Mouse (Mus musculus) heart, postnatal 0 days (tissue): ENCODE measurements at regions not wholly inside any gene's neighbourhood (a gene's known extent, or its start where the extent isn't known, plus 50 kb on each side); places are given as distances from the start of the nearest gene placed in this dataset.

Experiments
- CTCF ChIP-seq: IDR thresholded peaks from 2 replicates; pipeline ENCODE4 v1.5.1; 2016; ENCODE audit warnings: antibody characterized with exemption, control low read depth, low read depth
- EP300 ChIP-seq: IDR thresholded peaks from 2 replicates; pipeline ENCODE4 v1.6.1; 2016; ENCODE audit warnings: antibody characterized with exemption, low read depth

DNA sequence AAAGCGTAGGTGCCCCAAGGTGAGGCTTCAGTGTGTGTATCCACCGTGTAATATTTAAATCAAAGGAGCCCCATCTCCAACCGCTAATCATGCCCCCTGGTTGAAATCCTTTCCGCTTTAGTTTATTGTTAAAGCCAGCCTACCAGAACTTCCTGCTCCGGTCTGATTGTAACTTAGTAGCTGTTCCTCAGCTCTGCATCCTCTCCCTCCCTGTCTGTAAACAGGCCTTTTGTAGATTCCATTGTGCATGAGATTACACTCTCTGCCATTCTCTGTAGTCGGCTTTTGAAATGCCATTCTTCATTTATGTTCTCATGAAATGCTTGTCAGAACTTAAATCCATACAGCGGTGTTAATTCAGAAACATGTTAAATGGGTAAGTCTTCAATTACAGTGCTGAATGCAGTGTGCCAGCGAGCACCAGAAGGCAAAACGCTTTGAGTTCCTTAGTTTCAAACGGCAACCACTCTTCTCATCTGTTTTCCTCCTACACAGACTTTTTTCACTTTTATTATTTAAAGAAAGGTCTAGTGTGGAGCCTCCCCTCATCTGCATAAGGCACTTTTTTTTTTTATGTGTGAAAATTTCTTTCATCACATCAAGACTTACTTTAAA is 502.4 kb downstream of the Plod2 start:
- no peak for TF ChIP-seq CTCF
- no peak for TF ChIP-seq EP300
